Mouse (Mus musculus) midbrain, embryonic 16.5 days (tissue): ENCODE results near the gene Gm13288. TPM values are rescaled to one million over a fixed set of nuclear protein-coding genes. Genes with fewer than 3 reads are reported as not detected.
"Not testable (repeated sequence)": the region's sequence is repeated elsewhere in the genome, so short reads cannot be mapped to it uniquely, and the experiment has no call there.

Experiments
- ATAC-seq: fragments of 200-750 bp; cut with Nextera tagmentation; 2 replicates; pipeline ENCODE4 v1.8.0; 2017; ENCODE audit warnings: moderate TSS enrichment
- H3K27ac ChIP-seq: fragments of 300-500 bp; sonication (generic); 2 replicates; pipeline ENCODE4 v1.5.1; 2014; ENCODE audit warnings: mild to moderate bottlenecking, low read length, mixed read lengths
- H3K27me3 ChIP-seq: fragments of 300-500 bp; sonication (generic); 2 replicates; pipeline ENCODE4 v1.6.1; 2014; ENCODE audit warnings: low read depth, low read length, mixed read lengths; ENCODE audit not compliant: control insufficient read depth, insufficient read depth
- H3K36me3 ChIP-seq: fragments of 300-500 bp; sonication (generic); 2 replicates; pipeline ENCODE4 v1.6.1; 2014; ENCODE audit warnings: mild to moderate bottlenecking, low read length, moderate library complexity, mixed read lengths; ENCODE audit not compliant: control insufficient read depth, insufficient read depth
- H3K4me1 ChIP-seq: fragments of 300-500 bp; sonication (generic); 2 replicates; pipeline ENCODE4 v1.6.1; 2014; ENCODE audit warnings: mild to moderate bottlenecking, low read length, mixed read lengths; ENCODE audit not compliant: control insufficient read depth, insufficient read depth
- H3K4me2 ChIP-seq: fragments of 300-500 bp; sonication (generic); 2 replicates; pipeline ENCODE4 v1.6.1; 2014; ENCODE audit warnings: mild to moderate bottlenecking, low read length, mixed read lengths
- H3K4me3 ChIP-seq: fragments of 300-500 bp; sonication (generic); 2 replicates; pipeline ENCODE4 v1.5.1; 2014; ENCODE audit warnings: low read depth, mild to moderate bottlenecking, low read length, moderate library complexity, mixed read lengths
- H3K9ac ChIP-seq: fragments of 300-500 bp; sonication (generic); 2 replicates; pipeline ENCODE4 v1.6.1; 2014; ENCODE audit warnings: low read depth, low read length, mixed read lengths
- H3K9me3 ChIP-seq: fragments of 300-500 bp; sonication (generic); replicated peaks from 2 replicates; pipeline ENCODE4 v1.6.1; 2014; ENCODE audit warnings: mild to moderate bottlenecking, low read length, mixed read lengths; ENCODE audit not compliant: control insufficient read depth, poor library complexity, severe bottlenecking
- WGBS: fragments of 180-500 bp; shearing (Covaris S2); extraction: QIAGEN DNeasy Blood & Tissue Kit; methylation state at CpG from one replicate; pipeline ENCODE4 v1.1.7; 2014; 5-methylcytosine and 5-hydroxymethylcytosine counted together
- polyA plus RNA-seq: library from polyadenylated mRNA; unstranded; fragments of >200 nt; fragmentation: Nextera tagmentation; extraction: Ambion mirVana; gene quantifications from 2 replicates; pipeline ENCODE4 v1.2.1, GENCODE M21; 2015

The Gm13288 gene
- not detected in 2 replicates for polyA plus RNA-seq

GRCm38 (mm10) chr4:88805231-88805630 lies at the start of gene Gm13288:
Gm13288 (plus strand) TSS chr4:88805531.
- Histone ChIP-seq H3K4me3 (peak within 1 kb of the TSS; percentile 24; the same call in 1 of the 2 replicates), H3K4me2 (peak within 1 kb of the TSS; percentile 45)
- not testable (repeated sequence) for H3K27me3 ChIP-seq, H3K9me3 ChIP-seq, ATAC-seq, H3K9ac ChIP-seq, H3K27ac ChIP-seq, H3K36me3 ChIP-seq, H3K4me1 ChIP-seq
- WGBS: no CpG with 5 or more reads among the region's 8 CpGs

GRCm38 (mm10) chr4:88756581-88757513 lies 48.5 kb upstream of the Gm13288 start:
- not testable (repeated sequence) for H3K27me3 ChIP-seq, H3K9me3 ChIP-seq, H3K4me1 ChIP-seq, H3K36me3 ChIP-seq, ATAC-seq
- peak overlapping the region; percentile 45; the same call in 1 of the 2 replicates for H3K9ac ChIP-seq
- H3K4me2 ChIP-seq: peak overlapping the region; percentile 74
- peak overlapping the region; percentile 55; the same call in 1 of the 2 replicates for H3K27ac ChIP-seq
- 11% methylated on average over 28 of the region's 31 CpGs for WGBS
- peak overlapping the region; percentile 41 for H3K4me3 ChIP-seq

GRCm38 (mm10) chr4:88757628-88758031 lies 47.7 kb upstream of the Gm13288 start:
- H3K4me1 ChIP-seq, H3K9me3 ChIP-seq, H3K27me3 ChIP-seq, H3K36me3 ChIP-seq: not testable (repeated sequence)
- peak overlapping the region; percentile 45; the same call in 1 of the 2 replicates for H3K9ac ChIP-seq
- peak; percentile 100 for ATAC-seq
- H3K4me3 ChIP-seq: peak overlapping the region; percentile 41
- WGBS: 0% methylated on average over 21 of the region's 21 CpGs
- H3K4me2 ChIP-seq: peak overlapping the region; percentile 74
- H3K27ac ChIP-seq: peak overlapping the region; percentile 55; the same call in 1 of the 2 replicates

- not testable (repeated sequence) for H3K4me3 ChIP-seq, ATAC-seq, H3K27ac ChIP-seq, H3K4me1 ChIP-seq, H3K27me3 ChIP-seq, H3K9ac ChIP-seq, H3K9me3 ChIP-seq, H3K36me3 ChIP-seq, H3K4me2 ChIP-seq
- WGBS: 90% methylated on average over 9 of the region's 9 CpGs
Observed at GRCm38 (mm10) chr4:88758751-88759150, 46.6 kb upstream of the Gm13288 start.

GRCm38 (mm10) chr4:88759610-88760268 lies 45.6 kb upstream of the Gm13288 start, which contains the start of gene Gm13283:
Gm13283 (plus strand) TSS chr4:88760119.
- ATAC-seq: not testable (repeated sequence)

GRCm38 (mm10) chr4:88760431-88760830 lies 44.9 kb upstream of the Gm13288 start:
- WGBS: 0% methylated on average over 12 of the region's 28 CpGs
- Histone ChIP-seq H3K4me3 (peak overlapping the region; percentile 32), H3K4me2 (peak overlapping the region; percentile 60)
- H3K4me1 ChIP-seq, H3K9me3 ChIP-seq, H3K9ac ChIP-seq, H3K27me3 ChIP-seq, H3K27ac ChIP-seq, H3K36me3 ChIP-seq, ATAC-seq: not testable (repeated sequence)

More at GRCm38 (mm10) chr4:88759610-88760268, 45.6 kb upstream of the Gm13288 start, which contains the start of gene Gm13283:
- WGBS: 36% methylated on average over 6 of the region's 14 CpGs
- not testable (repeated sequence) for H3K36me3 ChIP-seq, H3K9ac ChIP-seq, H3K4me1 ChIP-seq, H3K27ac ChIP-seq, H3K27me3 ChIP-seq, H3K9me3 ChIP-seq
- peak within 1 kb of the TSS; percentile 60 for H3K4me2 ChIP-seq
- H3K4me3 ChIP-seq: peak within 1 kb of the TSS; percentile 32

GRCm38 (mm10) chr4:88761776-88762175 lies 43.6 kb upstream of the Gm13288 start:
- not testable (repeated sequence) for H3K27ac ChIP-seq, H3K36me3 ChIP-seq, H3K4me1 ChIP-seq, H3K4me3 ChIP-seq, H3K27me3 ChIP-seq, H3K9me3 ChIP-seq, ATAC-seq, H3K4me2 ChIP-seq, H3K9ac ChIP-seq
- 65% methylated on average over 6 of the region's 8 CpGs for WGBS

- not testable (repeated sequence) for ATAC-seq, H3K9ac ChIP-seq, H3K36me3 ChIP-seq, H3K4me2 ChIP-seq, H3K9me3 ChIP-seq, H3K27me3 ChIP-seq, H3K4me3 ChIP-seq, H3K27ac ChIP-seq, H3K4me1 ChIP-seq
- 59% methylated on average over 7 of the region's 9 CpGs for WGBS
Observed at GRCm38 (mm10) chr4:88762341-88762740, 43.0 kb upstream of the Gm13288 start.
